In genomic region chr1:64173708-64174107, GRCm38 (mm10) we compare ENCODE assay signal across 20 mouse cellular contexts. TPM values are rescaled to one million over a fixed set of nuclear protein-coding genes. Genes with fewer than 3 reads are reported as not detected.
DNase-seq lines count a peak whose midpoint lies in the region; ATAC-seq and TF ChIP-seq lines count a peak whose summit lies in the region.
"Had no signal": no experiment of that assay in that cellular context is flagged by ENCODE, and none has a peak within 500 bp of the region (broad histone marks: within the 10 kb centered on the region; RNA-seq: fewer than 3 reads in every experiment).

No protein-coding gene starts in this region.

- no peak for DNase-seq in forebrain, postnatal 0 days
- no peak for DNase-seq in gastrocnemius, adult 8-10 months (ENCODE audit: low spot score in 2 of 2)
- no peak for DNase-seq in frontal cortex, postnatal 36 days (ENCODE audit: low spot score in 2 of 2)
- DNase-seq in kidney, postnatal 14 days: no peak
- DNase-seq: adrenal gland, adult 8-10 months; cerebellum, adult 18-20 months; heart, adult 11 months; heart, postnatal 4 days; kidney, adult 18-20 months; kidney, postnatal 25 days; liver, postnatal 0 days; lung, postnatal 14 days; right cerebral cortex, adult 18-20 months; thymus, postnatal 4 days had no signal

- H3K27ac ChIP-seq in forebrain, postnatal 0 days (ENCODE audit: low read depth, low read length): no peak overlapping the region
- H3K27ac ChIP-seq in forebrain, embryonic 13.5 days: no peak overlapping the region
- H3K27ac ChIP-seq in hindbrain, embryonic 12.5 days: peak overlapping the region; percentile 62
- H3K27ac ChIP-seq in midbrain, embryonic 12.5 days (replicated peaks): peak overlapping the region; percentile 42; the same call in 1 of the 2 replicates
- no peak overlapping the region for H3K27ac ChIP-seq in neural tube, embryonic 14.5 days (ENCODE audit: low read depth, low read length)
- H3K27ac ChIP-seq: forebrain, embryonic 15.5 days; limb, embryonic 15.5 days had no signal

- WGBS in forebrain, postnatal 0 days: 46% methylated on average over 4 of the region's 4 CpGs
- 58% methylated on average over 4 of the region's 4 CpGs for WGBS in forebrain, embryonic 13.5 days
- WGBS in hindbrain, embryonic 12.5 days: 29% methylated on average over 4 of the region's 4 CpGs
- 37% methylated on average over 4 of the region's 4 CpGs for WGBS in midbrain, embryonic 12.5 days
- WGBS in neural tube, embryonic 14.5 days: 16% methylated on average over 4 of the region's 4 CpGs

- no peak for TF ChIP-seq CTCF in forebrain, postnatal 0 days (IDR thresholded peaks at IDR 0.05; ENCODE audit: low read depth)

- H3K4me1 ChIP-seq in forebrain, postnatal 0 days (ENCODE audit: insufficient read depth): 0 out of 2 replicates have a peak, but pooled peaks cover 4% of the 10 kb centered on the region
- 0 out of 2 replicates have a peak, but pooled peaks cover 12% of the 10 kb centered on the region for H3K4me1 ChIP-seq in forebrain, embryonic 13.5 days
- H3K4me1 ChIP-seq in hindbrain, embryonic 12.5 days: peaks cover 29% of the 10 kb centered on the region
- peaks cover 24% of the 10 kb centered on the region; the same call in 1 of the 2 replicates for H3K4me1 ChIP-seq in midbrain, embryonic 12.5 days
- H3K4me1 ChIP-seq in neural tube, embryonic 14.5 days (ENCODE audit: control insufficient read depth, insufficient read depth, low read length): peaks cover 16% of the 10 kb centered on the region; the same call in 1 of the 2 replicates
- H3K4me1 ChIP-seq: limb, embryonic 15.5 days had no signal

- H3K27me3 ChIP-seq in forebrain, postnatal 0 days (ENCODE audit: insufficient read depth, low read length): no peaks in the 10 kb centered on the region
- H3K27me3 ChIP-seq in forebrain, embryonic 13.5 days: no peaks in the 10 kb centered on the region
- no peaks in the 10 kb centered on the region for H3K27me3 ChIP-seq in hindbrain, embryonic 12.5 days
- H3K27me3 ChIP-seq in midbrain, embryonic 12.5 days: no peaks in the 10 kb centered on the region
- H3K27me3 ChIP-seq in neural tube, embryonic 14.5 days (ENCODE audit: control insufficient read depth, insufficient read depth, low read length): no peaks in the 10 kb centered on the region
- H3K27me3 ChIP-seq: forebrain, embryonic 15.5 days; limb, embryonic 15.5 days had no signal

- no peak overlapping the region for H3K9ac ChIP-seq in forebrain, postnatal 0 days
- no peak overlapping the region for H3K9ac ChIP-seq in forebrain, embryonic 13.5 days
- H3K9ac ChIP-seq in hindbrain, embryonic 12.5 days: no peak overlapping the region
- H3K9ac ChIP-seq in midbrain, embryonic 12.5 days (replicated peaks): no peak overlapping the region
- no peak overlapping the region for H3K9ac ChIP-seq in neural tube, embryonic 14.5 days (replicated peaks; ENCODE audit: low read depth, low read length)
- H3K9ac ChIP-seq: forebrain, embryonic 15.5 days; limb, embryonic 15.5 days; liver, postnatal 0 days had no signal

- ATAC-seq in forebrain, postnatal 0 days: peak; percentile 58
- no peak for ATAC-seq in forebrain, embryonic 13.5 days
- peak; percentile 87 for ATAC-seq in hindbrain, embryonic 12.5 days (ENCODE audit: low FRiP score)
- ATAC-seq in midbrain, embryonic 12.5 days (ENCODE audit: low FRiP score, low read depth): no peak
- ATAC-seq in neural tube, embryonic 14.5 days (ENCODE audit: low read depth): peak; percentile 81; the same call in 1 of the 2 replicates
- ATAC-seq: forebrain, embryonic 15.5 days; liver, postnatal 0 days had no signal

- H3K36me3 ChIP-seq in forebrain, postnatal 0 days (ENCODE audit: insufficient read depth): no peaks in the 10 kb centered on the region
- no peaks in the 10 kb centered on the region for H3K36me3 ChIP-seq in forebrain, embryonic 13.5 days (ENCODE audit: poor library complexity, severe bottlenecking)
- no peaks in the 10 kb centered on the region for H3K36me3 ChIP-seq in hindbrain, embryonic 12.5 days
- no peaks in the 10 kb centered on the region for H3K36me3 ChIP-seq in midbrain, embryonic 12.5 days
- H3K36me3 ChIP-seq in neural tube, embryonic 14.5 days (ENCODE audit: control insufficient read depth, insufficient read depth, low read length): no peaks in the 10 kb centered on the region
- H3K36me3 ChIP-seq: forebrain, embryonic 15.5 days; limb, embryonic 15.5 days had no signal

- no peak overlapping the region for H3K4me3 ChIP-seq in forebrain, postnatal 0 days (ENCODE audit: low read depth, low read length)
- no peak overlapping the region for H3K4me3 ChIP-seq in forebrain, embryonic 13.5 days
- no peak overlapping the region for H3K4me3 ChIP-seq in hindbrain, embryonic 12.5 days
- no peak overlapping the region for H3K4me3 ChIP-seq in midbrain, embryonic 12.5 days
- H3K4me3 ChIP-seq in neural tube, embryonic 14.5 days (ENCODE audit: low read depth, low read length): no peak overlapping the region
- H3K4me3 ChIP-seq: forebrain, embryonic 15.5 days; limb, embryonic 15.5 days had no signal

- H3K9me3 ChIP-seq in forebrain, postnatal 0 days (ENCODE audit: low read length): no peaks in the 10 kb centered on the region
- H3K9me3 ChIP-seq in forebrain, embryonic 13.5 days (replicated peaks): no peaks in the 10 kb centered on the region
- H3K9me3 ChIP-seq in hindbrain, embryonic 12.5 days (replicated peaks): no peaks in the 10 kb centered on the region
- H3K9me3 ChIP-seq in midbrain, embryonic 12.5 days: no peaks in the 10 kb centered on the region
- no peaks in the 10 kb centered on the region for H3K9me3 ChIP-seq in neural tube, embryonic 14.5 days (ENCODE audit: control insufficient read depth, low read length)
- H3K9me3 ChIP-seq: forebrain, embryonic 15.5 days; limb, embryonic 15.5 days had no signal

- H3K4me2 ChIP-seq in forebrain, postnatal 0 days (ENCODE audit: low read depth): no peak overlapping the region
- H3K4me2 ChIP-seq in forebrain, embryonic 13.5 days: no peak overlapping the region
- no peak overlapping the region for H3K4me2 ChIP-seq in hindbrain, embryonic 12.5 days (replicated peaks)
- H3K4me2 ChIP-seq in midbrain, embryonic 12.5 days (replicated peaks): no peak overlapping the region
- peak overlapping the region; percentile 6; the same call in 1 of the 2 replicates for H3K4me2 ChIP-seq in neural tube, embryonic 14.5 days (ENCODE audit: low read depth, low read length)
- H3K4me2 ChIP-seq: forebrain, embryonic 15.5 days; limb, embryonic 15.5 days had no signal

RNA-seq across cellular contexts. Expression of gene Klf7, which starts 51.6 kb away (rescaled TPM):
- 51.4 and 61.5 TPM in 2 replicates for total RNA-seq in forebrain, postnatal 0 days (2014; rRNA removed)
- 98.1 and 154 TPM in 2 replicates for polyA plus RNA-seq in forebrain, postnatal 0 days (2015; fragmentation: Nextera tagmentation; extraction: Ambion mirVana)
- 66.4 and 76.8 TPM in 2 replicates for polyA plus RNA-seq in forebrain, embryonic 13.5 days (2015; fragmentation: Nextera tagmentation; extraction: Ambion mirVana)
- polyA plus RNA-seq in hindbrain, embryonic 12.5 days (2016; fragmentation: Nextera tagmentation; extraction: Ambion mirVana): 53.2 and 53.4 TPM in 2 replicates
- polyA plus RNA-seq in midbrain, embryonic 12.5 days (2016; fragmentation: Nextera tagmentation; extraction: Ambion mirVana): 40.8 and 41.1 TPM in 2 replicates
- polyA plus RNA-seq in neural tube, embryonic 14.5 days (2014; fragmentation: Nextera tagmentation; extraction: Ambion mirVana): 71.4 and 78.3 TPM in 2 replicates
- 1 to 10 TPM; 4.6 to 7.0 (median 5.4) TPM for total RNA-seq in gastrocnemius, adult 8-10 months (2022)

Comparison
In these comparisons a context has a peak if more than half of its experiments do, and no peak if none do; other contexts are left out.
1. ATAC-seq: peak in forebrain, postnatal 0 days (single experiment), hindbrain, embryonic 12.5 days (single experiment) and neural tube, embryonic 14.5 days (single experiment); none in forebrain, embryonic 13.5 days (single experiment) and midbrain, embryonic 12.5 days (single experiment).
2. H3K27ac ChIP-seq: peak in hindbrain, embryonic 12.5 days (single experiment) and midbrain, embryonic 12.5 days (single experiment); none in forebrain, postnatal 0 days (single experiment), forebrain, embryonic 13.5 days (single experiment) and neural tube, embryonic 14.5 days (single experiment).